Mouse (Mus musculus) small intestine, adult 2 months (tissue): Measurements from ENCODE around the gene Sys1. TPM values are rescaled to one million over a fixed set of nuclear protein-coding genes. Genes with fewer than 3 reads are reported as not detected.

ENCODE experiments used
- H3K27ac ChIP-seq: fragments of 200-500 bp; 2 replicates; pipeline ENCODE4 v1.5.1; 2012; ENCODE audit warnings: low read depth, low read length, control low read depth, inconsistent platforms; ENCODE audit not compliant: insufficient read depth
- H3K27me3 ChIP-seq: fragments of 200-500 bp; 2 replicates; pipeline ENCODE4 v1.6.1; 2012; ENCODE audit warnings: mild to moderate bottlenecking, moderate library complexity, low read length, inconsistent platforms; ENCODE audit not compliant: control insufficient read depth, insufficient read depth
- H3K36me3 ChIP-seq: fragments of 200-500 bp; 2 replicates; pipeline ENCODE4 v1.6.1; 2012; ENCODE audit warnings: mild to moderate bottlenecking, low read length, control low read depth, inconsistent platforms; ENCODE audit not compliant: control insufficient read depth, insufficient read depth
- H3K4me1 ChIP-seq: fragments of 200-500 bp; 2 replicates; pipeline ENCODE4 v1.6.1; 2012; ENCODE audit warnings: low read length, inconsistent platforms, mixed read lengths; ENCODE audit not compliant: control insufficient read depth, insufficient read depth, insufficient read length
- H3K4me3 ChIP-seq: fragments of 200-500 bp; 2 replicates; pipeline ENCODE4 v1.5.1; 2012; ENCODE audit warnings: low read depth, mild to moderate bottlenecking, control low read depth, inconsistent platforms, low read length, moderate library complexity
- CTCF ChIP-seq: fragments of 200-500 bp; IDR thresholded peaks from 2 replicates; pipeline ENCODE4 v1.5.1; 2012; ENCODE audit warnings: low read depth, mild to moderate bottlenecking, control low read depth, inconsistent platforms, low read length, moderate library complexity, mixed read lengths; ENCODE audit not compliant: insufficient replicate concordance, insufficient read length; ENCODE audit errors: extremely low read depth
- POLR2A ChIP-seq: fragments of 200-500 bp; IDR thresholded peaks from 2 replicates; pipeline ENCODE4 v1.6.1; 2012; ENCODE audit warnings: low read depth, mild to moderate bottlenecking, control low read depth, inconsistent platforms, low read length, moderate library complexity
- WGBS: fragments of 180-500 bp; shearing (Covaris S2); methylation state at CpG from one replicate; pipeline ENCODE4 v1.1.7; 2018; 5-methylcytosine and 5-hydroxymethylcytosine counted together
- polyA plus RNA-seq: library from polyadenylated mRNA; depleted of rRNA; stranded (reverse); fragments of >200 nt; gene quantifications from 2 replicates; pipeline ENCODE4 v1.2.3, GENCODE M21; 2012

The Sys1 gene
- polyA plus RNA-seq, 1 experiment, result 276 TPM

DNA sequence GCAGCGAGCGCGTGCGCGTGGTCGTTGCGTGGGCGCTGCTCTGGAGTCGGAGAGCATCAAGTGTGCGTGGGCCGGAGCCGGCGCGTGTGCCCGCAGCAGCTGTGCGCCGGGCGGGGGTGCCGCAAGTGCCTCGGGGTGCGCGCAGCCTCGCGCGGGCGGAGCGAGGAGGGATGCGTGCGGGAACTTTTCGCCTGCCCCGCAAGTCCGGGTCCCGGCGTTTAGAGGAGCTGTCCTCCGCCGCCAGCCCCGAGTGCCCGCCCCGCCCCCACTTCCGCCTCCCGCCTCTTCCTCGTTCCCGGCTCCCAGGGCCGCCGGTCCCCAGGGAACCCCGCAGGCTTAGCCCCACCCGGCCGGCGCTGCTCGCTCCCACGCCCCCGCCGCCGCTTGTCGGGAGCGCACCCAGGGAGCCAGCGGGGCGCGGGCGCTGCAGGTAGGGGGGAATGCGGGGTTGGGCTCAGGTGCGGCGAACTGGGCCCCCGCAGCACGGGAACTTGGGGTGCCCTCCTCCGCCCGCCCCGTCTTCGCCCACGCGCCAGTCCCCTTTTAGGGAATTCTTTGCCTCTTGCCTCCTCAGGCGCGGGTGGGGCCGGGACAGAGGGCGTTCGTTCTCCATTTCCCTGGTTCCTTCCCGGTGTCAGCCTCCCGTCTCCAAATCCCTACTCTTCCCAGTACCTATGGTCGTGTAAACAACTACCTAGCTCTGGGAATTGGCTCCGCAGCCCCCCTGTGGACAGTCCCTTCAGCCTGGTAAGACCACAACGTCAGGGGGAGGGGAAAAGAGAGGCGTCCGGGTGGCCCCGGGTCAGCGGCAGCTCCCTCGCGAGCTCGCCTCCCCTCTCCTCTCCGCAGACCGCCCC lies 29.7 kb downstream of the Sys1 start:
- Histone ChIP-seq H3K27me3 (no peaks in the 10 kb centered on the region), H3K27ac (peak overlapping the region; percentile 26), H3K4me3 (peak overlapping the region; percentile 82), H3K4me1 (peaks cover 18% of the 10 kb centered on the region), H3K36me3 (peaks cover 11% of the 10 kb centered on the region)
- under 1% methylated on average over 89 of the region's 90 CpGs for WGBS
- TF ChIP-seq POLR2A (no peak), CTCF (no peak)

- no peaks in the 10 kb centered on the region for H3K27me3 ChIP-seq
- H3K4me3 ChIP-seq, result peak overlapping the region; percentile 82
- TF ChIP-seq POLR2A (no peak), CTCF (no peak)
- peaks cover 18% of the 10 kb centered on the region for H3K4me1 ChIP-seq
- peak overlapping the region; percentile 26 for H3K27ac ChIP-seq
- H3K36me3 ChIP-seq, result peaks cover 11% of the 10 kb centered on the region
- 3% methylated on average over 11 of the region's 11 CpGs for WGBS
Observed at GRCm38 (mm10) chr2:164487115-164487527, 30.4 kb downstream of the Sys1 start.

DNA sequence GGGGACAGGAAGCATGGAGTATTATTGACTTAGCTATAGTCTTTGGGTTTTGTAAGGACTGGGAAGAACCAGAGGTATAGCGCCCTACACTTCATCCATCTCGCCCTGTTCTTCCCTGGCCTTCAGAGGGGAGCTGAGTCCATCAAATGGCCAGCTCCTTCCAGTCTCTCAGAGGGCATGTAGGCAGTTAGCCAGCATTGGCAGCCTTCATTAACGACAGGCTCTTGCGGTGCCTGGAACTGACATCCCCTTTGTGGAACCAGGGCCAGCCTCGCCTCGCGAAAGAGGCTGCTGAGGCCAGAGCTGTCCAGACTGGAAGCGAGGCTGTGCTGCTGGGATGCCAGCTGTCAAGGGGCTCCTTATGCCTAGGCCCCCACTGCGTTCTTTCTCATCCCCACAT lies 31.0 kb downstream of the Sys1 start:
- Histone ChIP-seq H3K4me3 (no peak overlapping the region), H3K27ac (no peak overlapping the region), H3K36me3 (peaks cover 11% of the 10 kb centered on the region), H3K27me3 (no peaks in the 10 kb centered on the region), H3K4me1 (peaks cover 18% of the 10 kb centered on the region)
- WGBS, result 79% methylated on average over 9 of the region's 9 CpGs
- TF ChIP-seq POLR2A (no peak), CTCF (no peak)

GRCm38 (mm10) chr2:164494126-164494525 lies 37.4 kb downstream of the Sys1 start:
- Histone ChIP-seq H3K27ac (no peak overlapping the region), H3K36me3 (peaks cover 11% of the 10 kb centered on the region), H3K27me3 (no peaks in the 10 kb centered on the region), H3K4me1 (0 out of 2 replicates have a peak, but pooled peaks cover 3% of the 10 kb centered on the region), H3K4me3 (no peak overlapping the region)
- WGBS, result 62% methylated on average over 2 of the region's 2 CpGs
- TF ChIP-seq CTCF (no peak), POLR2A (no peak)

DNA sequence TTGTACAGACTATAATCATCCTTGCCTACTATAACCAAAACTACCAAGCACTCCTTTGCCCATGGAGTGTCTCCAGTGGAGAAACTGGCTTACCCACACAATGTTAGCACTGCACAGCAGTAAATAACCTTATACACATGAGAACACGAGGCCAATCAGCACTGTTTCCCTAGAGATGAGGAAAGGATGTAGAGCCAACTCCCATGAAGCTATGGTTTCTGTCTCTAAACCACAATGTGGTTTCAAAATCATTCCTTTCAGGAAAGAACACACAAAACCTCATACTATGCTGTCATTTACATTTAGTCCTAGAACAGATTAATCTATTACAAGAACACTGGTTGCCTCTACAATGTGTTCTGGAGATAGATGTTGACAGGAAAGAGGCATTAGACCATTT lies 39.6 kb downstream of the Sys1 start:
- Histone ChIP-seq H3K27me3 (no peaks in the 10 kb centered on the region), H3K4me3 (no peak overlapping the region), H3K36me3 (peaks cover 13% of the 10 kb centered on the region), H3K4me1 (0 out of 2 replicates have a peak, but pooled peaks cover 3% of the 10 kb centered on the region), H3K27ac (no peak overlapping the region)
- 25% methylated on average over 1 of the region's 1 CpGs for WGBS
- no peak for TF ChIP-seq CTCF
- TF ChIP-seq POLR2A, result no peak

DNA sequence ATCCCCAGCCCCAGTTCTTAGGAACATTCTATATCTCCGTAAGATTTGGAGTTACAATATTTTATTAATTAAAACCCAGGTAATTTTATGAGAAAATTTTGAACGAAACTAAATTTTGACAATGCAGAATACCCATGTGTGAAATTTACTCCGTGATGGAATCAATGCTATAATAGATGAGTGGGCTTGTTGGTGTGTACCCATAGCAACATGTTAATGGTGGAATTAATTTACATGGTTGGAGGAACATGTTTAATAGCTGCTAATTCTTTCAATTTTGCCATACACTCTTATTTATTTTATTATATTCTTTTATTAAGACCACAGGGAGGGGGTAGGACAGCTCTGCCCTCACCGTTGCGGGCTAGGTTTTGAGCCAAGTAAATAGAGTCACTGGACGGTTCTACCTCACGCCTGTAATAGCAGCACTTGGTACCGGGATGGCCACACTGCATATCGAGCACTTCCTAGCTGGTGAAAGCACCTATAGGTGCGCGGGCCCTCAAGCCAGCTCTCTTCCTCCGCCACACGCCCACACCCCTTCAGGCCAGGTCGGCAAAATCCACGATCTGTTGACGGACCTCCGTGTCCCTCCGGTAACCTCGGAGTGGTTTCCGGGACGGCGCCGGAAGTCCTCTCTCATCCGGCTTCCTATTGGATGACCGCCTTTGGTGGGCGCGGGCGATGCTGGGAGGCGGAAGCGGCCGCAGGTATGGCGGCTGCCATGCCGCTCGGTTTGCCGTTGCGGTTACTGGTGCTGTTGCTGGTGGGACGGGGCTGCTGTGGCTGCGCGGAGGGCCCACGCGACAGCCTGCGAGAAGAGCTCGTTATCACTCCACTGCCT lies 40.3 kb downstream of the Sys1 start, which contains the start of gene Pigt:
Gene Pigt, plus strand, starts transcription at position 674 of the 844 bp plus-strand sequence.
- Histone ChIP-seq H3K36me3 (peaks cover 19% of the 10 kb centered on the region), H3K27ac (peak within 1 kb of the TSS; percentile 77), H3K4me3 (peak within 1 kb of the TSS; percentile 99), H3K27me3 (no peaks in the 10 kb centered on the region), H3K4me1 (0 out of 2 replicates have a peak, but pooled peaks cover 3% of the 10 kb centered on the region)
- WGBS, result 4% methylated on average over 43 of the region's 43 CpGs
- no peak for TF ChIP-seq CTCF
- peak; percentile 80 for TF ChIP-seq POLR2A

DNA sequence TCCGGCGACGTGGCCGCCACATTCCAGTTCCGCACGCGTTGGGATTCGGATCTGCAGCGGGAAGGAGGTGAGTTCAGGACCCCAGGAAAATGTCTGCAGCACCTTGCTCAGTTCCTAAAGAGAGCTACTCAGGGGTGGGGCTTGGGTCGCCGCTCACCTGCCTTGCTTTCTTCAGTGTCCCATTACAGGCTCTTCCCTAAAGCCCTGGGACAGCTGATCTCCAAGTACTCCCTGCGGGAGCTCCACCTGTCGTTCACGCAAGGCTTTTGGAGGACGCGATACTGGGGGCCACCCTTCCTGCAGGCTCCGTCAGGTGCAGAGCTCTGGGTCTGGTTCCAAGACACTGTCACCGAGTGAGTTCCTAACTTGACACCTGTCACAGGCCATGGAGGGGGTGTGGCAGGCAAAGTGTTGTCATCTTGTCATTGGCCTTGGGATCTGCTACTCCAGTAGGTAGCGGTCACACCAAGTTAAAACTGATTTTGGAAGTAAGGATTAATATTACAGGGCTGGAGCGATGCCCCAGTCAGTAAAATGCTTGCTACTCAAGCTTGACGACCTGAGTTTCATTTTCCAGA lies 41.0 kb downstream of the Sys1 start:
- TF ChIP-seq CTCF (no peak; the same call in 1 of the 2 replicates), POLR2A (no peak)
- H3K4me3 ChIP-seq, result peak overlapping the region; percentile 99
- 4% methylated on average over 21 of the region's 21 CpGs for WGBS
- H3K27me3 ChIP-seq, result no peaks in the 10 kb centered on the region
- peaks cover 25% of the 10 kb centered on the region for H3K36me3 ChIP-seq
- no peak overlapping the region for H3K27ac ChIP-seq
- H3K4me1 ChIP-seq, result 0 out of 2 replicates have a peak, but pooled peaks cover 3% of the 10 kb centered on the region
